Mouse (Mus musculus): Measurements from ENCODE around the gene Pdzd8. TPM values are rescaled to one million over a fixed set of nuclear protein-coding genes. Genes with fewer than 3 reads are reported as not detected.

Pdzd8 gene
- polyA plus RNA-seq, 1 experiment from 2014 or later, result 8.4 TPM

GRCm38 (mm10) chr19:59357878-59358277 lies 12.3 kb upstream of the Pdzd8 start:
- Histone ChIP-seq H3K9ac (ENCODE audit: low read depth, low read length) (no peak overlapping the region), H3K27ac (ENCODE audit: low read depth, low read length) (no peak overlapping the region), H3K9me3 (ENCODE audit: control insufficient read depth, low read length) (no peaks in the 10 kb centered on the region), H3K36me3 (ENCODE audit: control insufficient read depth, insufficient read depth, low read length) (no peaks in the 10 kb centered on the region), H3K27me3 (replicated peaks; ENCODE audit: control insufficient read depth, insufficient read depth, low read length) (no peaks in the 10 kb centered on the region), H3K4me2 (ENCODE audit: low read length) (no peak overlapping the region), H3K4me1 (ENCODE audit: control insufficient read depth, insufficient read depth, low read depth, low read length) (no peaks in the 10 kb centered on the region), H3K4me3 (ENCODE audit: low read length) (no peak overlapping the region)
- no peak for ATAC-seq
- WGBS, result 88% methylated on average over 4 of the region's 4 CpGs

GRCm38 (mm10) chr19:59356843-59357595 lies 11.4 kb upstream of the Pdzd8 start:
- H3K4me1 ChIP-seq (ENCODE audit: control insufficient read depth, insufficient read depth, low read depth, low read length), result no peaks in the 10 kb centered on the region
- H3K36me3 ChIP-seq (ENCODE audit: control insufficient read depth, insufficient read depth, low read length), result no peaks in the 10 kb centered on the region

GRCm38 (mm10) chr19:59356388-59356787 lies 10.8 kb upstream of the Pdzd8 start:
- no peak overlapping the region for H3K27ac ChIP-seq (ENCODE audit: low read depth, low read length)
- WGBS, result 88% methylated on average over 3 of the region's 3 CpGs

More at GRCm38 (mm10) chr19:59356843-59357595, 11.4 kb upstream of the Pdzd8 start:
- 81% methylated on average over 14 of the region's 14 CpGs for WGBS
- H3K9ac ChIP-seq (ENCODE audit: low read depth, low read length), result no peak overlapping the region
- no peak overlapping the region for H3K27ac ChIP-seq (ENCODE audit: low read depth, low read length)
- H3K9me3 ChIP-seq (ENCODE audit: control insufficient read depth, low read length), result no peaks in the 10 kb centered on the region
- no peak overlapping the region for H3K4me2 ChIP-seq (ENCODE audit: low read length)
- H3K27me3 ChIP-seq (replicated peaks; ENCODE audit: control insufficient read depth, insufficient read depth, low read length), result no peaks in the 10 kb centered on the region
- ATAC-seq, result no peak
- no peak overlapping the region for H3K4me3 ChIP-seq (ENCODE audit: low read length)

GRCm38 (mm10) chr19:59354906-59355305 lies 9.3 kb upstream of the Pdzd8 start:
- 75% methylated on average over 2 of the region's 2 CpGs for WGBS
- no peaks in the 10 kb centered on the region for H3K4me1 ChIP-seq (ENCODE audit: control insufficient read depth, insufficient read depth, low read depth, low read length)
- no peaks in the 10 kb centered on the region for H3K9me3 ChIP-seq (ENCODE audit: control insufficient read depth, low read length)
- H3K27me3 ChIP-seq (replicated peaks; ENCODE audit: control insufficient read depth, insufficient read depth, low read length), result no peaks in the 10 kb centered on the region
- no peaks in the 10 kb centered on the region for H3K36me3 ChIP-seq (ENCODE audit: control insufficient read depth, insufficient read depth, low read length)
- no peak for ATAC-seq
- no peak overlapping the region for H3K9ac ChIP-seq (ENCODE audit: low read depth, low read length)
- no peak overlapping the region for H3K4me2 ChIP-seq (ENCODE audit: low read length)
- H3K27ac ChIP-seq (ENCODE audit: low read depth, low read length), result no peak overlapping the region
- H3K4me3 ChIP-seq (ENCODE audit: low read length), result no peak overlapping the region

More at GRCm38 (mm10) chr19:59356388-59356787, 10.8 kb upstream of the Pdzd8 start:
- Histone ChIP-seq H3K4me3 (ENCODE audit: low read length) (no peak overlapping the region), H3K4me2 (ENCODE audit: low read length) (no peak overlapping the region), H3K9ac (ENCODE audit: low read depth, low read length) (no peak overlapping the region), H3K36me3 (ENCODE audit: control insufficient read depth, insufficient read depth, low read length) (no peaks in the 10 kb centered on the region), H3K4me1 (ENCODE audit: control insufficient read depth, insufficient read depth, low read depth, low read length) (no peaks in the 10 kb centered on the region), H3K9me3 (ENCODE audit: control insufficient read depth, low read length) (no peaks in the 10 kb centered on the region), H3K27me3 (replicated peaks; ENCODE audit: control insufficient read depth, insufficient read depth, low read length) (no peaks in the 10 kb centered on the region)
- ATAC-seq, result no peak

GRCm38 (mm10) chr19:59352760-59353159 lies 7.2 kb upstream of the Pdzd8 start:
- Histone ChIP-seq H3K9me3 (ENCODE audit: control insufficient read depth, low read length) (no peaks in the 10 kb centered on the region), H3K4me3 (ENCODE audit: low read length) (no peak overlapping the region), H3K27me3 (replicated peaks; ENCODE audit: control insufficient read depth, insufficient read depth, low read length) (no peaks in the 10 kb centered on the region), H3K27ac (ENCODE audit: low read depth, low read length) (no peak overlapping the region), H3K4me1 (ENCODE audit: control insufficient read depth, insufficient read depth, low read depth, low read length) (no peaks in the 10 kb centered on the region), H3K9ac (ENCODE audit: low read depth, low read length) (no peak overlapping the region), H3K36me3 (ENCODE audit: control insufficient read depth, insufficient read depth, low read length) (no peaks in the 10 kb centered on the region), H3K4me2 (ENCODE audit: low read length) (no peak overlapping the region)
- WGBS, result 74% methylated on average over 3 of the region's 3 CpGs
- ATAC-seq, result no peak

GRCm38 (mm10) chr19:59351151-59351889 lies 5.7 kb upstream of the Pdzd8 start:
- Histone ChIP-seq H3K27me3 (replicated peaks; ENCODE audit: control insufficient read depth, insufficient read depth, low read length) (no peaks in the 10 kb centered on the region), H3K36me3 (ENCODE audit: control insufficient read depth, insufficient read depth, low read length) (no peaks in the 10 kb centered on the region), H3K9ac (ENCODE audit: low read depth, low read length) (no peak overlapping the region), H3K4me2 (ENCODE audit: low read length) (no peak overlapping the region), H3K9me3 (ENCODE audit: control insufficient read depth, low read length) (no peaks in the 10 kb centered on the region), H3K4me1 (ENCODE audit: control insufficient read depth, insufficient read depth, low read depth, low read length) (no peaks in the 10 kb centered on the region), H3K27ac (ENCODE audit: low read depth, low read length) (no peak overlapping the region), H3K4me3 (ENCODE audit: low read length) (no peak overlapping the region)
- no peak for ATAC-seq
- WGBS, result 74% methylated on average over 15 of the region's 15 CpGs

- WGBS, result 88% methylated on average over 7 of the region's 7 CpGs
- Histone ChIP-seq H3K4me1 (ENCODE audit: control insufficient read depth, insufficient read depth, low read depth, low read length) (no peaks in the 10 kb centered on the region), H3K36me3 (ENCODE audit: control insufficient read depth, insufficient read depth, low read length) (no peaks in the 10 kb centered on the region), H3K9me3 (ENCODE audit: control insufficient read depth, low read length) (no peaks in the 10 kb centered on the region), H3K27me3 (replicated peaks; ENCODE audit: control insufficient read depth, insufficient read depth, low read length) (no peaks in the 10 kb centered on the region), H3K9ac (ENCODE audit: low read depth, low read length) (no peak overlapping the region), H3K4me3 (ENCODE audit: low read length) (no peak overlapping the region), H3K27ac (ENCODE audit: low read depth, low read length) (no peak overlapping the region), H3K4me2 (ENCODE audit: low read length) (no peak overlapping the region)
- no peak for ATAC-seq
Observed at GRCm38 (mm10) chr19:59350273-59350903, 4.8 kb upstream of the Pdzd8 start.

- H3K4me2 ChIP-seq (ENCODE audit: low read length), result no peak overlapping the region
- no peaks in the 10 kb centered on the region for H3K36me3 ChIP-seq (ENCODE audit: control insufficient read depth, insufficient read depth, low read length)
- H3K27ac ChIP-seq (ENCODE audit: low read depth, low read length), result no peak overlapping the region
- H3K27me3 ChIP-seq (replicated peaks; ENCODE audit: control insufficient read depth, insufficient read depth, low read length), result no peaks in the 10 kb centered on the region
- no peak overlapping the region for H3K9ac ChIP-seq (ENCODE audit: low read depth, low read length)
- WGBS, result 91% methylated on average over 6 of the region's 6 CpGs
- peaks cover under 1% of the 10 kb centered on the region; the same call in 1 of the 2 replicates for H3K4me1 ChIP-seq (ENCODE audit: control insufficient read depth, insufficient read depth, low read depth, low read length)
- H3K9me3 ChIP-seq (ENCODE audit: control insufficient read depth, low read length), result no peaks in the 10 kb centered on the region
- no peak for ATAC-seq
- H3K4me3 ChIP-seq (ENCODE audit: low read length), result no peak overlapping the region
Observed at GRCm38 (mm10) chr19:59349329-59349960, 3.9 kb upstream of the Pdzd8 start.

- Histone ChIP-seq H3K9me3 (ENCODE audit: control insufficient read depth, low read length) (no peaks in the 10 kb centered on the region), H3K4me3 (ENCODE audit: low read length) (peak overlapping the region; percentile 95), H3K9ac (ENCODE audit: low read depth, low read length) (peak overlapping the region; percentile 95), H3K4me1 (ENCODE audit: control insufficient read depth, insufficient read depth, low read depth, low read length) (peaks cover 20% of the 10 kb centered on the region), H3K27me3 (replicated peaks; ENCODE audit: control insufficient read depth, insufficient read depth, low read length) (no peaks in the 10 kb centered on the region), H3K27ac (ENCODE audit: low read depth, low read length) (peak overlapping the region; percentile 97), H3K36me3 (ENCODE audit: control insufficient read depth, insufficient read depth, low read length) (no peaks in the 10 kb centered on the region), H3K4me2 (ENCODE audit: low read length) (peak overlapping the region; percentile 74)
- WGBS, result 3% methylated on average over 11 of the region's 11 CpGs
- peak; percentile 14 for ATAC-seq
Observed at GRCm38 (mm10) chr19:59346325-59346724, 745 bp upstream of the Pdzd8 start.

Data from hindbrain, embryonic 16.5 days (tissue).